Mouse (Mus musculus) spleen, adult 12 weeks (tissue): ENCODE measurements around the gene Klf12.

ENCODE experiments used
- DNase-seq: peaks from one replicate; pipeline ENCODE4 v3.0.0; 2022; ENCODE audit warnings: low spot score

Klf12 gene

DNA sequence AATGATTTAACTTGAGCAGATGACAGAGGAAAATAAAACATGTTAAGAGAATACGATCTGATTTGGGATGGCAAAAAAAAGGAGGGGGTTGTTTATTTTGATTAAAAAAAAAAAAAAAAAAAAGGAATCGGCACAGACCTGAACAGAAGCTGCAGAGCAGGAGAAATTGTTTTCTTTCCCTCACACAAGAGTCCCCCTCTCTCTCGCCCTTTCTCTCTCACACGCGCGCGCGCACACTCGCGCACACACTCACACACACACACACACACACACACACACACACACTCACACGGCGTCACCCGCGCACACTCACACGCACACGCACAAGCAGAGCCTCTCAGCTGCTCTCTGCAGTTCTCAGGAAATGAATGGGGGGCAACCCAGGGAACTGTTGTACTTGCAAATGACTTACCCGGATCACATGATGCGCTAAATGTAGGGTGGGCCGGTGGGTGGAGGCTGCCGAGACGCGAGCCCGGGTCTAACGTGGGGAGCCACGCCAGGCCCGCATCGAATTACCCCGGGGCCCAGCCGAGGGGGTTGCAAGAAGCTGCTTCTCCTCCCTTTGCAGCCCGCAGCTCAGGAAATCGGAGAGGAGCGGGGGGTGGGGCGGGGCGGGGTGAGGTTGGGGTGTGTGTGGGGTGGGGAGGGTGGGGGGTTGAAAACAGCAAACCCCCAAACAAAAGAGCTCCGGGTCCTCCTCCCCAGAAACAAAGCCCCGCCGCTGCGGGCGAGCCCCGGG is at the start of gene Klf12:
Gene Klf12 (minus strand): TSS at position 561 of the 742 bp plus-strand sequence.
- peak; percentile 26 for DNase-seq

DNA sequence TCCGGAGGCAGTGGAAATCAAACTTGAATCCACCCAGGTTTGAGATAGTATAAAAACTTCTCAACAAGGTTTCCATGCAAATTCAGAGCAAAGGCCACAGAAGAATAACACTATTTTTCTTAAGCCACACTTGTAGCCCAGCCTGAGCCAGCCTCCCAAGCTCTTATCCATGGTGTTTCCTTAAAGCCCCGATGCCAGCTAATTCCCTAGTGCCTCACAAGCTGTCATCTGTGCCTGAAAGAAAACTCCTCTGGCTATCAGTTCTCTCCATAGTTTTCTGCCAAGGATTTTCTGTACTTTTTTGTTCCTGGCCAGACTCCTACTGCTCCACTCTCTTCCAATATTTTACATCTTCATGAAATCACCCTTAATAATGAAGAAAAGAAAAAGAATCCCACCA is 48.9 kb upstream of the Klf12 start:
- no peak for DNase-seq

DNA sequence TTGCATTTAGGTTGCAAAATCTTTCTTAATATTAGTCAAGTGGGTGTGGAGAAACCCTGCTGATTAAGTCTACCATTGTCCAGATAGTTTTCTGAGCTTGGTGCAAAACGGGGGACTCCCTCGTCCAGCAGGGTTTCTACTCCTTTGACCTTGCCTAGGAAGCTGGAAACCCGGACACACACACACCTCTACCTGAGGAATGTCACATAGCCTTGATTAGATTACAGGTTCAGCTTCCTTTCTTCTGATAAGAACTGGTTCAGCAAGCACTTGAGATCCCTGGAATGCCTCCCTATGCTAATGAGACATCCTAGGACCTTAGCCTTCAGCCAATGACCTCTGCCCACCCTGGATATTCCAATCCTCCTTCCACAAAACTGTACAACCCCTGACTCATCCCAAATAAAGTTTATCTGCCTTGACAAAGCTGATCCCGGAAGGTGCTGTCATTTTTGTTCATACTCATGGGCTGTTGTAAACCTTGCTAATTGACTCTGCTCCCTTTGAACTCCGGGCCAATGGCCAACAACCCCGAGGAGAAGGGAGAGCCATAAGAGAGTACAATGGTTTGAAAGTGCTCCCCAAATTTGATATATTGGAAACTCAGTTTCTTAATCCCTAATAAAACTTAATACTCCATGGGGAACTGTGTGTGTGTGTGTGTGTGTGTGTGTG is 44.3 kb upstream of the Klf12 start:
- DNase-seq = no peak

DNA sequence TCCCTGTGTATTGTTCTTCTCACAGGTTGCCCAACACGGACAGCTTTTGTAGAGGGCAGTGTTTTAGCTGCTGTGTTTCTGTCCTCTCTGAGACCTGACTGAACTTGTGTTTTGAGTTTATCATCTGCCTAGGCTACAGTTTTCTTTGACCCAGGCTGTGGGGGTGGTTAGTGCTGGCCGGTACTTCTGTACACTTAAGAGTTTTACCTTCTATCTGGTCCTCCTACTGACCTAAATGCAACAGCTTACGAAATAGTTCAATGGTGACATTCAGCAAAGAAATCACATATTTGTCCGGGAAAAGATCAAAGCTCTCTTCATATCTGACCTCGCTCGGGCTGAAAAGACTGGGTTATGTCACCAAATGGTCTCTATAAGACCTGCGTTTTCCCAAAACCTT is 39.8 kb upstream of the Klf12 start:
- no peak for DNase-seq

DNA sequence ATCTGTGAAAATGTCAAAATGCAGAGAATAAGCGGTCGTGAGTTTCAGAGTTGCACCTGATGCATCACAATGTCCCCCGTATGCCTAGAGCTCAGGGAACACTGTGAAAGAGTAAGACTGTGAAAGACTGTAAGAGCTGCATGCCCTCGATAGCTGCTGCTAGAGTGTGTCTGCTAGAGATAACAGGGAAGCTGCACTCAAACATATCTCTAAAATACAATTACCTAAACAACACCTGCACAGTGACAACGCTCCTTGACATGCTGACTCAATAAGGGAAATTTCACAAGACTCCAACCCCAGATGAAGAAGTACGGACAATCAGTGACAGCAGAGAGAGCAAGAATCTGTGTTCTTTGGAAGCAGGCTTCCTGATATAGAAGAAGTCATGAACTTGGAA is 37.5 kb upstream of the Klf12 start:
- DNase-seq = no peak

DNA sequence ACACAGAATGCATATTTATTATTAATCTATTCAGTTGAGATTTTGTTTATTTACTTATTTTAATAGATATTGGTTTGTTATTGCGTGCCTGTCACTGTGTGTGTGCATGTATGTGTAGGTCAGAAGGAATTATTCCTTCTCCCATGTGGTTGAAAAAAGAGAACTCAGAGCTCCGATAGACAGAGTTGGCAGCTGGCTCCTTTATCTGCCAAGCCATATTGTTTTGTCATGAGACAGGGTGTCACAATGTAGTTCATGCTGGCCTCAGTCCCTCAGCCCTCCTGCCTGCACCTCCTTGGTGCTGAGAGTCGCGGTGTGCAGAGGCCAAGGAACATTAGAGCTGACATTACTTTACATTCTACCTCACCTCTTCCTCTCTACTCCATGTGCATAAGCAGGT is 32.3 kb upstream of the Klf12 start:
- no peak for DNase-seq

DNA sequence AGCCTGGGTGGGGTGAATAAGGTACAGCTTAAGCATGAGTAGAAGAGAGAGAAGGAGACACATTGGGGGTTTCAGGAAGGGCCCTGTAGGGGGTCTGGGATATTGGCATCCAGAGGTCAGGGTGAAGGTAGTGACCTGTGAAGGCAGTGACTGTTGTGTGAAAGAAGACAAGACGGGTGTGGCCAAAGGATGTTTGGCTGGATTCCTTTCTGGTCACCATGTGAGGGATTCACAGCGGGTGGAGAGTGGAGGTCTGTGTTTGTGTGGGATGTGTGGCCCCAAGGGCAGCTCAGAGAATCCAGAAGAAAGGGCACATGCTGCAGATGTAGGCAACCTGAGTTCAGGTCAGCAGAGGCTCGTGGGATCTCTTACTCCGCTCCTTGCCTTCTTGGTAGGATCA is 29.6 kb upstream of the Klf12 start:
- DNase-seq = no peak

DNA sequence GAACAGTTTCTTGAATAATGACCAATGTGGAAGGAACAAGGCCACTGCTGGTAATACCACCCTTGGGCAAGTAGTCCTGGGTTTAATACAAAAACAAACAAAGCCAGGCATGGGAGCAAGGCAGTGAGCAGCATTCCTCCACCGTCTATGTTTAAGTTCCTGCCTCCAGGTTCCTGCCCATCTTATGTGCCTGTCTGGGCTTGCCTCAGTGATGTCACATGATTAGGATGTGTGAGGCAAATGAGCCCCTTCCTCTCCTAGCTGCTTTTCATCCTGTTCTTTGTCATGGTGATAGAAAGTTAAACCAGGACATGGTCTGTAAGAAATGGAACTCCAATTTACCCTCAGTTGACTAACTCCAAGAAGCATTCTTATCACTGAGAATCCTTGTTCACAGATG is 16.4 kb upstream of the Klf12 start:
- no peak for DNase-seq

DNA sequence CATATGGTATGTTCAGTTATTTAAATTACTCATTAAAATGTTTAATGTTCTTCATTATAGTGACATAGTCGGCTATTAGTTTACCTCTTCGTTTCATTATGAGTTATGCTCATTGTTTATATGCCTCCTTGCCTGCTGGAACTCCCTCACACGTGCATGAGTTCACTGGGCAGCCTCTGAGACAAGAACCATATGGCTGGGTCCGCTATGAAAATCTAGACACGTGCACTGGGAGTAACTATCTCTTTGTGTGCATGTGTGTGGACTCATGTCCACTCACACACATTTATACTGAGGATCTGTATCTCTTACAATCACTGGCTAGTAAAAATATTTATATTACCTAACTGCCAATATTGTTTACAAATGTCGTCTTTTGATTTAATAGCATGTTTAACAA is 14.4 kb upstream of the Klf12 start:
- DNase-seq = no peak

DNA sequence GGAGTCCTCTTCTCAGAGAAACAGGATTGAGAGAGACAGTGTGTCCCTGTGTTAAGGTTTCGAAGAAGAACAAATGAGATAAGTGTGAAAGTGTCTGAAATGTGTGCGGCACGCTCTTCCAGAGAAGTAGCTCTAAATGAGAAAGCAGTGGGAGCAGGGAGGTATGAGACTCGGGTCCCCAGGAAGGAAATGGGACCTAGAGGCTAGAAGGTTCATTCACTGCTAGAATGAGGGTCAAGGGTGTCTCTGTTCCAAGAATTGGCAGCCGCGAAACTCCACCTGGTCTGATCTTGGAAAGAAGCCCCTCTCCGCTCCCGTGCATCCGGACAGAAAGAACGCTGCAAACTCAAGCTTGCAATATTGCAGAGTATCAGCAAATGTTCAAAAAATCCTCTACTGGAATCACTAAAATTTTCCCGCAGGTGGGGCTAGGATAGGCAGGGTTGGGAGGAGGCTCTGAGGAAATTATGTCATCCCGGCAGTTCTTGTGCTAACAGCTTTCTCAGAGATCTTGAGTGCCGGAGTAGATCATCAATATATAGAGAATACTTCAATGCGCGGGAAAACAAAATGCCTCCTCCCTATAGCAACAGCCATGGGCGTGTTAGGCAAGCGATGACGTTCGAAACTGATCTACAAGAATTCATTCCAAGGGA is 2.2 kb upstream of the Klf12 start:
- no peak for DNase-seq

DNA sequence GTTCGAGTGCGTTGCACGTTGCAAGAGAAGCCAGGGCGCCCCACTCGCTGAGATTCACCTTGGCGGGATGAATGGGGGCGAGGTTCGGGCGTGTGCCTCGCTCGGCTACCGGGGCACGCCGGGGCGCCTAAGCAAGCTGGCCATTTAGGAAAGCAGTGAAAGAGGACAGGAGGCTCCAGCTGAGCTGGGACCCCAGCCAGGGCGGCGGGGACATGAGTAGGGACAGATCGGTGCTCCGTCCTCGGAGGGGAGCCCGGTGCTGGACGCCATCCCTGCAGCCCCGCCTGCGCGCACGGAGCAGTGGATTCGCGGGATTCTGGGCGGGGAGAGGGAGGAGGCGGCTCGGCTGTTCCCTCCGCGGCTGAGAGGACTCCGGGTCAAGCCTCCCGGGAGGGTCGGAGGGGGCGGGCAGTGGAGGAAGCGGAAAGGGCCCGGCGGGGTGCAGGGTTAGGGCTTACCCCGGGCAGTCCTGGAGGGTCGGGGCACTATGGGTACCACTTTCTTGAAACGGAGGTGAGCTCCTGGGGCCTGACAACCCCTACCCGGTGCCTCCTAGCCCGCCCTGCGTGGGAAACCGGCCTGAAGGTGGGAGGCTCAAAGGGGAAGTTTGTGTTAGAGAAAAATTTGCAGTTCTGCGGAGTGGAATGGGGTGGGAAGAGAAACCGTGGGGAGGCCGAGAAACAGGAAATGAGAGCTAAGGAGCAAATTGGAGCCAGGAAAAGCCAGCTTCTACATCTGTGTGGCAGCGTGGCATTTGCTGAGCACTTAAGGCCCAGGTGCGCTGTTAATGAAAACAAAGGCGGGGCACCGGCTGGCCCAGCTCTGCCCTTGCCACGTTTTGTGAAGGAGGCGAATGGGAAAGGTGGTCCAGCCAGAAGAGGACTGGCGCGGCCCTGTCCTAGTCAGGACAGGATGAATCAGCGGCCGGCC is 1.4 kb upstream of the Klf12 start:
- peak; percentile 2 for DNase-seq

DNA sequence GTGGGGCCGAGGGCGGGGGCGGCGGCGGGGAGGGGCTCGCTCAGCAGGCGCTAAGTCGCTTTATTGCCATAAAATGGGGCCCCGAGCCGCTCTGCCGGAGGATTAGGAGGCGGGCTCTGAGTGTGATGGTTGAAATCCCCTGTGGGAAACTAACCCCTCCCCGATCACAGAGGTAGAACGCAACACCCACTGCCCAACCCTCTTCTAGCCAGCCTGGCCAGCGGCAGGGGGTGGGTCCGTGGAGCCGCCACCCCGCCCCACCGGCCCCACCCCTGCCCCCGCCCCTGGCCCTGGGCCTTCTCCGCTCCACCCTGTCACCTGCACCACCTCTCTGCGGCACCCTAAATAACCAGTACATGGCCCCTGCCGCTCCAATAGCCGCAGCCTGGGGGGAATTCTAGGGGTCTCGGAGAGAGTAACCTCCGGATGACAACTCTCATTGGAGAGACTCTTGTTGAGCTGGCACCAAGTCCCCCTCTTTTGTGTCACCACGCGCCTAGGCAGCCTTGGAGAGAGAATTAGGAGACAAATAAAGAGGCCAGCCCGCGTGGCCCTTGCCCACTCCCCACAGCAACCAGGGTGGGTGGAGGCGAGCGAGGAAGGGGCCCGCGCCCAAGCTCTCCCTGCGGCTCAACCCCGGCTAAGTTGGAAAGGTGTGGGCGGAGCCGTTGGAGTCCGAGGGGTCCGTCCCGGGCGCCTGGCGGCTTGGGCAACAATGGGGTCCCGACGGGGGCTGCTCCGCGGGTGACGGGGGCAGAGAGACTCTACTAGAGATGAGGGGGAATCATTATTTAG is 579 bp upstream of the Klf12 start:
- peak; percentile 46 for DNase-seq

DNA sequence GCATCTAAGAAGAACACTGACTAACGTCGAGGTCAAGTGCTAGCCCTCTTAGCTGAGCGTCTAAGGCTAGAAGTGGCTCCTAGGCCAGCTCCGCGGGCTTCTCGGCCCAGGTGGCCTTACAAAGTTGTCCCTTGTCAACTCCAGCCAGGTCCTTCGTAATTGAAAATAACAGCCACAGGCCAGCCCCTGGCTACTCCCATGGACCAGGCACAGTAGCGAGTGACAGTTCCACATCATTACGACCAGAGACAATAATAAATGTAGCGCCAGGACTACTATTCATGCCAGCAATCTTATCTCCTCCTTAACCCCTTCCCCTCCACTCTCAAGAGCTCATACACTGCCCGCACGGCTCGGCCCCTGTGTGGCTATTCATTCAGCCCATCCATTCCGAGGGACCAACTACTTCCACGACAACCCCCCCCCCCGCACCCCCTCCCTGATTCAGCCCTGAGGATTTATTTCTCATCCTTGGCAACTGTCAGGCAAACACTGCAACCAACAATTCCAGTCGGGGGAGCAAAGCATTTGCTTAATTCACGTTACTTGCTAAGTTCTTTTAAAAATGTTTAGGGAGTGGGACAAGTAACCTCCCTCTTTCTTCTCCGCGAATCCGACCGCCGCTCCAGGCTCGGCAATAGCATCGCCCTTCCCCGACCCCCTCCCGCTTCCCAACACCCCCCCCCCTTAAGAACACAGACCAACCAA is 914 bp downstream of the Klf12 start:
- no peak for DNase-seq

DNA sequence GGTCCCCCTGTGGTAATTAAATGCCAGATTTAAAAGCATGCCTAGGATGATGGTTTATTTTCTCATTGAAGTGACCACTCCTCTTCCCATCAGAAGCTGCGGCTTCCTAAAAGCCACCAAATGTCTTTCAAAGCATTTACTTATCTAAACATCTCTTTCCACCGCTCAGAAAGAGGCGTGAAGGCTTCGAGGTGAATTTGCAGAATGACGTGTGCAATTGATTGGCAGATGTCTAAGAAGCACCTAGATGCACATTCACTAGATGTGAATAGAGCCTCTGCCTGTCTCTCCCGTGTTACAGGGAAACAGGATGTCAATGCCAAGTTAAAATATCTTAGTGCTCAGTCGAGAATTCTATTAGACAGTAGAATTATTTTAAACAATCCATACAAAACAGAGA is 1.8 kb downstream of the Klf12 start:
- DNase-seq = no peak

DNA sequence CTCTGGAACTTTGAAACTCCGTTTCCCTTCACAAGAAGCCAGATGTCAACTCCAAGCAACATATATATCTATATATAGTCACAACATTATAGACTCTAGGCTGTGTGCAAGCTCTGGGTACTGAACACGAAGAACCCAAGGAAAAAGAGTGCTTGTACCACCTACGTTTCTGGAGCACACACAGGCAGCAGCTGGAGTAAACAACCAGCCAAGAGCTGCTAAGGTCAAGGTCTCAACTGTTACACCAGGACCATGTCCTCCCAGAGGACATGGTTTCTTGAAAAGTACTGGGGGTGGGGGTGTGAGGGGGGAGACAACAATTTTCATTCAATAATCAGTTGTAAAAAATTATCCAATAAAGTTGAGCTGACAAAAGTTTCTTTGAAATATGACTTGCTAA is 2.7 kb downstream of the Klf12 start:
- DNase-seq = no peak

DNA sequence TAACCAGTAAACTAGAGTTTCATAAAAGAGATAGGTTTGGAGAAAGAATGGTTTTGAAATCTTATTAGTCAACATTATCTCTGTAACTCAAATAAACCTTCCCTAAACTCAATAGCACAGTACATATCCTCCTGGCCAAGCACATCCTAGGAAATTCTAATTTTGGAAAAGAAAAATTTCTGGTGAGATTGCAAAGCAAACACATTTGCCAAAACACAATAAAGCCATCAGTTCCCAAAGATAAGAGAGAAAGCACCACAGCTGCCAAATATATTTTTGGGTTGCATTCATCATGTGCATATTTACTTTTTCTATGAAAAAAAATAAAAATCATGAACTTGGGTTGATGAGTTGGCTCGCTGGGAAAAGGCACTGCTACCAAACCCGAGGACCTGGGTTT is 10.3 kb downstream of the Klf12 start:
- DNase-seq = no peak

DNA sequence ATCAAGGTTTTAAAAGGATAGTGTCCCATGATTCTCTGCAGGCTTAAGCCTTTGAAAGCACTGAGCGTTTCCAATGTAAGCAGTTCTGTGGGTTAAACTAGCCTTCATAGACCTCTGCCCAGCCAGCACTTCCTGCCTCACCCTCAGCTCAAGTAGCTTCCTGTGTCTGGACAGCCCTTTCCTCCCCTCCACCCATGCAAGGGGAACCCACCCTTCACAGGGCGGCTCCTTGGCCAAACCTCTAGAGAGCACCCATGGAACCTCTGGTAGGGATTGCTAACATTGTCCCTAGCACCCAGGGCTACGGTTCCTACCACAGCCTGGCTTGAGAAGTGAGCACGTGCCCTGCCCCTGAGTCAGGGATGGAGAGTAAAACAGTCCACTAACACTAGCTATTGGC is 23.9 kb downstream of the Klf12 start:
- DNase-seq = no peak

DNA sequence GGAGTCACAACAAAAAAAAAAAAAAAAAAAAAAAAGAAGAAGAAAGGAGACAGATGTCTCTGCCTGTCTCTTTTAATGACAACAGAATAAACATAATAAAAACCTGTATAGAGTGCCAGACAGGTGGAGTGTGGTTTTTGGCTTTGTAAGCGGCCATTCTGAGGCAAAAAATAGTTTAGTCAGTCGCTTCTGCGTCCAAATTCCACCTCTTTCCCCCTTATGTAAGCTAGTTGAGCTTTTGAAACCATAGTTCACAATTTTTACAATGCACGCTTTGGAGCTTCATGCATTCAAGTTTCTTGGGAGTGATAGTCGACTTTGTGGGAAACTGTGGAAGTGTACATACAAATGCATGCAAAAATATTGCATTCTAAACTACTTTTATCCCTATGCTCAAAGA is 41.4 kb downstream of the Klf12 start:
- DNase-seq = no peak

DNA sequence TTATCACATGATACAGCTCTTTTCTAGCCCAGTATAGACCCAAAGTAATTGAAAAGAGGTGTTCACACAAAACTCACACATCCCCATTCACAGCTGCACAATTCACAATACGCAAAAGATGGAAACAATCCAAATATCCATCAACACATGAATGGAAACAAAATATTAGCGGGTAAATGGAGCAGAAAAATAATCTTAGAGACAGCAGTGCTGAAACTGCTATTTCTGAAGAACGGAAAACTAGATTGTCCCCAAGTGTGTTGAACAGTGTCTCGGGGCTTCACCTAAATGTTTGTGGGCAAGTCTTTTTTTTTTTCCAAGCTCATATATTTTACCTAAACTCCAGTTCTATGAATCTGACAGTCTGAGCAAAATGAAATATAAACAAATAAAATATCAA is 44.6 kb downstream of the Klf12 start:
- no peak for DNase-seq

DNA sequence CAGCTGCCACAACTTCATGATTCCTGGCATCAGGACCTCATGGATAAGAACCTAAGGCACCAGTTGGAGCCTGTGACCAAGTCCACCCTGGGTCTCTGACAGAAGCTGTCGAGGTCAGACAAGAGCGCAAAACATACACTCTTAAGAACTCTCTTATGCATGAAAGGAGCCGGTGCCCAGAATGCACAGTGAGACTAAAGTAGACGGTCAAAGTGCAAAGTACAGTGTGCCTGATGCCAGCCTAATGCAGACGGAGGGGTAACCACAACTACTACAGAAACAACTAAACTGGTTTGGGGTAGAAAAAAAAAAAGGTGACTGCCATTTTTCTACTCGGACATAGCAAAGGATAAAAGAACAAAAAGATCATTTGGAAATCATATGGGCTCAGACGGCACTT is 47.7 kb downstream of the Klf12 start:
- DNase-seq = no peak

DNA sequence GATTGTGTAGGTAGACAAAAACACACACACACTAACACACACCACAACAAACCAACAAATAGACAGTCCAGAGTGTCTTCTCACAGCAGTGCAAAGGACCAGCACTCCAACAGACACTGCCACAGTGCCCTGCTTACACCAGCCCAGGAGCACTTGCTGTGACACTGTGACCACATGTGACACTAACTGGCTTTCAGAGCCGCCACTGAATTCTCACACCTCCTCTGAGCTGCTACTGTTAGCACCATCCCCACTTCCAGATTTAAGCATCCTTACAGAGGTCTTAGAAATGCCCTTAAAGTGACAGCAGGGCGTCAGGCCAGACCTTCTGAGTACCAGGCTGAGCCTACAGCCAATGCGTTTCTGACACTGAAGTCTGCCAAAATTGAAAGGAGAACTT is 48.7 kb downstream of the Klf12 start:
- no peak for DNase-seq
